Mouse (Mus musculus): ENCODE results near the gene Sept7. TPM values are rescaled to one million over a fixed set of nuclear protein-coding genes. Genes with fewer than 3 reads are reported as not detected.
"Not testable (repeated sequence)": the region's sequence is repeated elsewhere in the genome, so short reads cannot be mapped to it uniquely, and the experiment has no call there.

The Sept7 gene
- total RNA-seq (2021) = 100 to 1,000 TPM; 372 to 405 TPM

DNA sequence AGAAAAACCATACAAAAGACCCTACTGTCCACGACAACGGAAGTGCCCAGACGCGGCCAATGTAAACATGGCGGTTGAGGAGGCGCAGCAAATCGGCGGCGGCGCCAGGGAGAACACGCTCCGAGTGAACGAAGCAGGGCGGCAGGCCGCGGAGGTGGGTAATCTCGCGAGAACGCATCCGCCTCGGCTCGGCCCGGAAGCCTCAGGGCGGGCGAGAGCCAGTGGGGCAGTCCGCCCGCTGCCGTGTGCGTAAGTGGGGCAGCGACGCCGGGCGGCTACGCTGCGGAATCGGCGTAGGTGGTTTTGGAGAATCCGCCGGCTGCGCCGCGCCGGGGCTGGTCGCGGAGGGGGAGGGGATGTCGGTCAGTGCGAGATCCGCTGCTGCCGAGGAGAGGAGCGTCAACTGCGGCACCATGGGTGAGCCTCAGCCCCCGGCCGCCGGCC, at the start of gene Sept7:
Gene Sept7, plus strand, starts transcription at position 157 of the 444 bp plus-strand sequence.
- intact Hi-C loops (cut with DNase I) = loop anchor here (1.0 kb wide), 3 partner anchors 44 to 101 kb away; partner anchors contain the start of gene Herpud2
- DNase-seq (ENCODE audit: low spot score in 2 of 2) = peak; percentile 99 to 100

- intact Hi-C loops (cut with DNase I) = loop anchor here (1.0 to 2.0 kb wide), 2 partner anchors 33 to 44 kb away; partner anchors contain the start of gene Sept7
- DNase-seq (ENCODE audit: low spot score in 2 of 2) = peak; percentile 71 to 91
These were observed 44.0 kb upstream of the Sept7 start for GRCm38 (mm10) chr9:25208087-25208803.

- peak in 1 of 2 experiments; percentile 33 for DNase-seq (ENCODE audit: low spot score in 2 of 2)
- intact Hi-C loops (cut with DNase I) = no loop called here
These were observed 39.7 kb upstream of the Sept7 start for GRCm38 (mm10) chr9:25212309-25213163.

- intact Hi-C loops (cut with DNase I) = no loop called here
These were observed 39.1 kb upstream of the Sept7 start for GRCm38 (mm10) chr9:25213164-25213557.

DNA sequence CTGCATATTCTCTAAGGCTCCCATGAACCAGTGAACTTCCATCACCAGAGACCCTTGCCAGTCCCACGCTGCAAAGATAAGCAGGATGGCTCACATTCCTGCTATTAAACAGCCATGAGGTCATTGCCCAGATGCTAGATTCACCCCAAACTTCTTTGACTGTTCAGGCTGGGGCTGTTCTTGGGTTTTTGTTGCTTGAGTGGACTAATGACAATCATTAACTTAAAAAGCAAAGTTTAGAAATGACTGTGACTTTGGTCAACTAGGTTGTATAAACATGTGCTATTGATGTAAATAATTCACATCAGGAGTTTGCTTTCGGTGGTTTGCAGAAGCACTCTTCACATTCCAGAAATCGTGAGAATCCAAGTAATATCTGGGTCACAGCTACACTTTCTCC, 36.8 kb upstream of the Sept7 start:
- no peak for DNase-seq (ENCODE audit: low spot score in 2 of 2)
- intact Hi-C loops (cut with DNase I) = no loop called here

More at GRCm38 (mm10) chr9:25213164-25213557, 39.1 kb upstream of the Sept7 start:
- no peak for DNase-seq (ENCODE audit: low spot score in 2 of 2)

DNA sequence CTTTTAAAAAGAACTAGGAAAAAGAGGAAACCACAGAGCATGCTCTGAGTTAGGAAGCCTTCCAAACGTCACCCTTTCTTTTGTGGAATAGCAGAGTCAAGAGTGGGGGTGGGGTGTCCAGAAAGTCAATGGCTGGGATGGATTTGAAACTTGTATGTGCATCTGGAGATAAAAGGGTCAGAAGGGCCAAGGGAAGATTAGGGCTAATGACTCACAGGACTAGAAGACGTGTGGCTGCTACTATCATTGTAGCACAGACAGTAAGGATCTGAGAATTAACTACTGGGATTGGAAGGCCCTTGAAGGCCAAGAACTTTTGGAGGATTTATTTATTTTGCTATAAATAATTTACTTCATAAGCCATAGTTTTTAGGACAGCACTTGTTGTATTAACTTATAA, 36.0 kb upstream of the Sept7 start:
- no peak for DNase-seq (ENCODE audit: low spot score in 2 of 2)
- intact Hi-C loops (cut with DNase I) = no loop called here

DNA sequence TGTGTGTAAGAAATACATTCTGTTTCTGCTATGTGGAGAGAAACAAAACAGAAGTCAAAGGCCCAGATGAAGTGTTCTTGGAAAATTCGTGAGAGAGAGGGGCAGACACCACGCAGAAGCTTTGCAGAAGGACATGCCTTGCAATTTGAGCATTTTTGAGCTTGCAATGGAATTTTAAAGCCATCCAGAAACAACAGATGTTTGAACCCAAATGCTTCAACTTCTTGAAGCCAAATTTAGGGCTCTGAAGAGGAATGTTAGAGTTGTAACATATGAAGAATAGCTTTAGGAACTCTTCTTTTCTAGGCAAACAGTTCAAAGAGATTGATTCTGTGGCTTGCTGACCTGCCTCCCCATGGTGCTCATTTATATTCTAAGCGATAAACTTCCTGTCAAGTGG, 33.3 kb upstream of the Sept7 start:
- DNase-seq (ENCODE audit: low spot score in 2 of 2) = peak in 1 of 2 experiments; percentile 75
- intact Hi-C loops (cut with DNase I) = no loop called here

DNA sequence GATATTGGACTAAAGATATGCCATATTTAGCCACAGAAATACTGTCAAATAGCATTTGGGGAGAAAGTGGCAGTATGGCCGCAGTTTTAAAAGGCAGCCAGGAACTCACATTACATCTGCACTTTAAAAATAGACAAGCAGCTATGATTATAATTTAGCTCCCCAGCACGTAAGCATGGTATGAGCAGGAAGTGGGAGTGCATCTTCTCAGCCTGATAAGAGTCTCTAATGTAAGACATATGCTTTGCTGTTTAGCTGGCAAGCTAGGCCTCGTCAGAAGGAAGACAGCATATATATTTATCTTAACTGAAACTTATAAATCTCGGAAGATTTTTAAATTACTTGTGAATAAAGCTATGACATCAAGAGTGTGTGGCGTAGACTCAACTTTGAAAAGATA, 32.4 kb upstream of the Sept7 start:
- peak in 1 of 2 experiments; percentile 91 for DNase-seq (ENCODE audit: low spot score in 2 of 2)
- intact Hi-C loops (cut with DNase I) = loop anchor here (2.0 kb wide), 1 partner anchor 13 kb away; no protein-coding TSS in a partner anchor

DNA sequence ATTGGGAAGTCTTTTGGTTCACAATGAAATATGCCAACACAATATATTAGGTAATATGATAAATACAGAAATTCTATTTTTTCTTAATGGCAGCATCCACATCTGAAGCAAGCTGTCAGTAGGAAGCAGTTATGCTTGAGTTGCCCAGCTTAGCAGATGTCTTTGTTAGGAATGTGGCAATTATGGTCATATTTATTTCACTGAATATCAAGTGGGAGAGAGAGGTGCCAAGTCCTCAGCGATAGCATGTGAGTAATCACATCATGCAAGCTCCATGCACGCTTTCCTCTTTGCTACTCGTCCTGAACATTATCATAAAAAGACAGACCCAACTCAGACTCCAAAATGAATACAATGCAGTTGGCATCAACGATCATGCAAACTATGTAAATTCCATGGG, 27.3 kb upstream of the Sept7 start:
- intact Hi-C loops (cut with DNase I) = no loop called here
- peak; percentile 47 to 75 for DNase-seq (ENCODE audit: low spot score in 2 of 2)

DNA sequence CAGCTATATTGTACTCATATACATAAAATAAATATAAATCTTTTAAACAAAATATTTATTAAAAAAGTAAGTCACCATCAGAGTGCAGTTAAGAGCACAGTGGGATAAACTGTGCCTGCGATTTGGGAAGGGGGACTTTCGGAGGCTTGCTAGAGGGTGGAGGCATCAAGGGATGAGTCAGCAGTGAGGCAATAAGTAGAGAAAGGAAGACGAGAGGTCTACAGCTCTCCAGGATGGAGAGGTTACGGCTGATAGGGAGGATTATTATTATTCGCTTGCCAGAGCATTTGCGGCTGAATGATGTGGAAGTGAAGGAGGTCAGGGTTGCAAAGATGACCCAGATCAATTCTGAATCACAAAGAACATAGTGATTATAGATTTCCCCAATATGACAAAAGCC, 22.5 kb upstream of the Sept7 start:
- DNase-seq (ENCODE audit: low spot score in 2 of 2) = no peak
- intact Hi-C loops (cut with DNase I) = no loop called here

DNA sequence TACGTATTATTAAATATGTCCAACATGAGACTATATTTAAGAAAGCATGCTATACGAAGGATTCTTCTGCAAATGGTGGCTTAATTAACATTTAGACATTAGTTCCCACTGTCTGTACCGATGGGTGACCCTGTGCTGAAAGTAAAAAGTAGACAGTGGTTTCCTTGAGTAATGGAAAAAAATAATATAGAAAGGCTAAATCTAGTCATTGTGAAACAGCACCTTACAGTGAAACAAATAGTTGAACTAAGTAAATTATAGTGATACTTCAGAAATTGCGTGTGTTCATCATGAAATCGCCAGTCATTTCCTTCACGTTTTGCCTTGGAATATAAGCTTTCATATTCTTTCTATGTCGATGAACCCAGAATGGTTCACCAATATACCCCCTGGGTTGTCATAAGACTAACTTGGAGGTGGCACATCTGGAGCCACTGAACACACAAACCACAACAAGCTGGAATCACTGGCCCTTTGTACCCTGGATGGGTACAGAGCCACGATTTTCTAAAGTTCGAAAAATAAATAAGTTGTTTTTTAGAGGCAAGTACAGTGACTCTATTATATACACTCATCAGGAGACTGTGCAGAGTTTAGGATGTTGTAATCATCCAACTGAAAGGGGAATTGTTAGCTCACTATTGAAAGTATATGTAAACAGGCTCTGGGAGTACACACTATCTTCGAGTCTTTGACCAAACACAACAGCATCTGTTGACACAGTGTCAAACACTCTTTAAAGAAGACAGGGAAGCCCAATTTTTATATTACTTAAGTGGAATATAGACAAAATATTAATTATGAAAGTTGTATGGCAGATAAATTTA, 21.8 kb upstream of the Sept7 start:
- DNase-seq (ENCODE audit: low spot score in 2 of 2) = peak in 1 of 2 experiments; percentile 21
- intact Hi-C loops (cut with DNase I) = no loop called here

DNA sequence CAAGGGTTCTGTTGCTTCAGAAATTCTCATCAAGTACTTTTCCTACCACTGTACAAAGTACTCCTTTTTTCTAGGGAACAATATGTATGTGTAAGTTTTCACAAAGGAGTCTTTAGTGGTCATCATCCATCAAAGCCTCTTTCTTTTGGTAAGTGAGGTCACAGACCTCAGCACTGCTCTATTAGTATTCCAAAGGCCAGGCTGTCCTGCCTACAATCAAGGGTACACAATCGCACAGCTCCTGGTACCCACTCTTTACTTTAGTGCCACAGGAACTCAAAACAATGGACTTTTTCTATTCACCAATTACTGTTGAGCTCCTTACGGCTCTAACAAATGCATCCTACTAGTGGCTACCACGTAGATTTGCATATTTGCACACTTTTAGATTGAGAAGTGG, 11.2 kb upstream of the Sept7 start:
- no peak for DNase-seq (ENCODE audit: low spot score in 2 of 2)
- intact Hi-C loops (cut with DNase I) = no loop called here

GRCm38 (mm10) chr9:25241783-25242182, 10.5 kb upstream of the Sept7 start:
- DNase-seq (ENCODE audit: low spot score in 2 of 2); intact Hi-C loops (cut with DNase I): not testable (repeated sequence)

GRCm38 (mm10) chr9:25242266-25242665, 10.0 kb upstream of the Sept7 start:
- no peak for DNase-seq (ENCODE audit: low spot score in 2 of 2)

GRCm38 (mm10) chr9:25243926-25244657, 8.1 kb upstream of the Sept7 start:
- intact Hi-C loops (cut with DNase I) = no loop called here
- no peak for DNase-seq (ENCODE audit: low spot score in 2 of 2)

More at GRCm38 (mm10) chr9:25242266-25242665, 10.0 kb upstream of the Sept7 start:
- intact Hi-C loops (cut with DNase I) = no loop called here

DNA sequence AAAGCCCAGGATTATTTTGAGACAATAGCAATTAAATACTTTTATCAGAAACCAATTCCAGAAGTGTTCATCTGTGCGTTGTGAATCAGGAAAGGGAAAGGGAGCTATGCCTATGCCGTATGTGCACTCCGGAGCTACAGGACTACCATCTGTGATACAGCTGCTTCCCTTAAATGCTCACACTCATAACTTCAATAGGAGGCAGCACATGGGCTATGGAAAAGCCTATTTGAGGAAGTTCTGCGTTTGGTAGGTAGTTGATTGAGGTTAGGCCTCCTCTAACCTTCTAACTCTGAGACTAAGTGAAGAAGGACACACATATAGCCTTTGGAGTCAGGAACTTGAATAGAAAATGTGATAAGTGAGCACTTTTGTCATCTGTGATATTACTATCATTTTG, 7.1 kb upstream of the Sept7 start:
- intact Hi-C loops (cut with DNase I) = no loop called here
- DNase-seq (ENCODE audit: low spot score in 2 of 2) = no peak

- DNase-seq (ENCODE audit: low spot score in 2 of 2) = peak in 1 of 2 experiments; percentile 55
- intact Hi-C loops (cut with DNase I) = no loop called here
These were observed 5.7 kb upstream of the Sept7 start for GRCm38 (mm10) chr9:25246508-25246907.

GRCm38 (mm10) chr9:25251174-25251573, 1.1 kb upstream of the Sept7 start:
- intact Hi-C loops (cut with DNase I) = no loop called here
- DNase-seq (ENCODE audit: low spot score in 2 of 2) = no peak
